Comparison of ENCODE assay signal across 17 mouse cellular contexts in genomic region chr9:79965003-79965402, GRCm38 (mm10). TPM values are rescaled to one million over a fixed set of nuclear protein-coding genes. Genes with fewer than 3 reads are reported as not detected.
"Had no signal": no experiment of that assay in that cellular context is flagged by ENCODE, and none has a peak within 500 bp of the region (broad histone marks: within the 10 kb centered on the region; RNA-seq: fewer than 3 reads in every experiment).

No protein-coding gene starts in this region.

- H3K4me3 ChIP-seq: limb, embryonic 12.5 days; limb, embryonic 15.5 days; midbrain, embryonic 12.5 days; midbrain, embryonic 15.5 days; neural tube, embryonic 13.5 days; stomach, embryonic 15.5 days had no signal

- ATAC-seq: liver, postnatal 0 days; midbrain, embryonic 15.5 days had no signal

- H3K9me3 ChIP-seq: limb, embryonic 12.5 days; limb, embryonic 15.5 days; midbrain, embryonic 12.5 days; midbrain, embryonic 15.5 days; neural tube, embryonic 13.5 days; stomach, embryonic 15.5 days had no signal

- H3K9ac ChIP-seq: limb, embryonic 12.5 days; limb, embryonic 15.5 days; liver, embryonic 14.5 days; liver, postnatal 0 days; midbrain, embryonic 12.5 days; midbrain, embryonic 15.5 days; neural tube, embryonic 13.5 days; stomach, embryonic 15.5 days had no signal

- DNase-seq: layer of hippocampus, postnatal 36 days; left cerebral cortex, postnatal 4 days; liver, postnatal 0 days; retina, postnatal 1 day; right cerebral cortex, postnatal 25 days; spleen, adult 18-20 months; thymus, postnatal 25 days had no signal

- H3K27ac ChIP-seq: left cerebral cortex, adult 2 months; limb, embryonic 12.5 days; liver, embryonic 14.5 days; macrophage; midbrain, embryonic 12.5 days; midbrain, embryonic 15.5 days; neural tube, embryonic 13.5 days; stomach, embryonic 15.5 days had no signal

- H3K27me3 ChIP-seq: limb, embryonic 12.5 days; limb, embryonic 15.5 days; midbrain, embryonic 12.5 days; midbrain, embryonic 15.5 days; neural tube, embryonic 13.5 days; stomach, embryonic 15.5 days had no signal

- H3K4me2 ChIP-seq: limb, embryonic 12.5 days; limb, embryonic 15.5 days; liver, embryonic 11.5 days; midbrain, embryonic 12.5 days; midbrain, embryonic 15.5 days; neural tube, embryonic 13.5 days had no signal

- H3K4me1 ChIP-seq: limb, embryonic 12.5 days; midbrain, embryonic 12.5 days; midbrain, embryonic 15.5 days had no signal

- H3K36me3 ChIP-seq: limb, embryonic 12.5 days; limb, embryonic 15.5 days; midbrain, embryonic 12.5 days; midbrain, embryonic 15.5 days; neural tube, embryonic 13.5 days; stomach, embryonic 15.5 days had no signal

RNA-seq across cellular contexts. Expression of gene Filip1, which starts 47.6 kb away (rescaled TPM):
- polyA plus RNA-seq: macrophage had no signal
